Mouse (Mus musculus) hindbrain, embryonic 15.5 days (tissue): ENCODE measurements at regions not wholly inside any gene's neighbourhood (a gene's known extent, or its start where the extent isn't known, plus 50 kb on each side); places are given as distances from the start of the nearest gene placed in this dataset.

Experiments used
- ATAC-seq: fragments of 200-750 bp; cut with Nextera tagmentation; 2 replicates; pipeline ENCODE4 v1.8.0; 2017; ENCODE audit warnings: low read depth, moderate number of reproducible peaks, moderate TSS enrichment; ENCODE audit not compliant: low FRiP score
- H3K27ac ChIP-seq: fragments of 300-500 bp; sonication (generic); replicated peaks from 2 replicates; pipeline ENCODE4 v1.5.1; 2015; ENCODE audit warnings: mild to moderate bottlenecking, inconsistent platforms
- H3K27me3 ChIP-seq: fragments of 300-500 bp; sonication (generic); 2 replicates; pipeline ENCODE4 v1.6.1; 2015; ENCODE audit warnings: control low read depth, inconsistent platforms
- H3K36me3 ChIP-seq: fragments of 300-500 bp; sonication (generic); 2 replicates; pipeline ENCODE4 v1.6.1; 2015; ENCODE audit warnings: control low read depth, inconsistent platforms
- H3K4me1 ChIP-seq: fragments of 300-500 bp; sonication (generic); replicated peaks from 2 replicates; pipeline ENCODE4 v1.6.1; 2015; ENCODE audit warnings: control low read depth, inconsistent platforms
- H3K4me2 ChIP-seq: fragments of 300-500 bp; sonication (generic); 2 replicates; pipeline ENCODE4 v1.6.1; 2015; ENCODE audit warnings: moderate library complexity, mild to moderate bottlenecking, inconsistent platforms
- H3K4me3 ChIP-seq: fragments of 300-500 bp; sonication (generic); 2 replicates; pipeline ENCODE4 v1.5.1; 2015; ENCODE audit warnings: mild to moderate bottlenecking, inconsistent platforms
- H3K9ac ChIP-seq: fragments of 300-500 bp; sonication (generic); 2 replicates; pipeline ENCODE4 v1.6.1; 2015; ENCODE audit warnings: inconsistent platforms
- H3K9me3 ChIP-seq: fragments of 300-500 bp; sonication (generic); 2 replicates; pipeline ENCODE4 v1.6.1; 2016; ENCODE audit warnings: control low read depth, inconsistent platforms
- WGBS: fragments of 180-500 bp; shearing (Covaris S2); methylation state at CpG from one replicate; pipeline ENCODE4 v1.1.7; 2015; 5-methylcytosine and 5-hydroxymethylcytosine counted together

GRCm38 (mm10) chr3:115631573-115632416 lies 83.1 kb downstream of the S1pr1 start:
- no peak overlapping the region for H3K9ac ChIP-seq
- H3K27me3 ChIP-seq = no peaks in the 10 kb centered on the region
- H3K4me3 ChIP-seq = no peak overlapping the region
- H3K9me3 ChIP-seq = no peaks in the 10 kb centered on the region
- peaks cover 12% of the 10 kb centered on the region for H3K4me1 ChIP-seq
- no peaks in the 10 kb centered on the region for H3K36me3 ChIP-seq
- H3K27ac ChIP-seq = peak overlapping the region; percentile 47
- peak; percentile 88 for ATAC-seq
- 31% methylated on average over 17 of the region's 17 CpGs for WGBS
- H3K4me2 ChIP-seq = peak overlapping the region; percentile 38

GRCm38 (mm10) chr3:115622920-115623319 lies 92.0 kb downstream of the S1pr1 start:
- no peaks in the 10 kb centered on the region for H3K9me3 ChIP-seq
- ATAC-seq = no peak
- no peak overlapping the region for H3K9ac ChIP-seq
- no peak overlapping the region for H3K27ac ChIP-seq
- WGBS = 96% methylated on average over 3 of the region's 3 CpGs
- no peaks in the 10 kb centered on the region for H3K27me3 ChIP-seq
- H3K4me3 ChIP-seq = no peak overlapping the region
- H3K36me3 ChIP-seq = no peaks in the 10 kb centered on the region
- H3K4me1 ChIP-seq = no peaks in the 10 kb centered on the region
- no peak overlapping the region for H3K4me2 ChIP-seq

GRCm38 (mm10) chr3:115622300-115622699 lies 92.6 kb downstream of the S1pr1 start:
- no peak overlapping the region for H3K4me3 ChIP-seq
- no peaks in the 10 kb centered on the region for H3K27me3 ChIP-seq
- H3K4me1 ChIP-seq = no peaks in the 10 kb centered on the region
- WGBS = 87% methylated on average over 2 of the region's 2 CpGs
- no peak overlapping the region for H3K27ac ChIP-seq
- H3K4me2 ChIP-seq = no peak overlapping the region
- no peaks in the 10 kb centered on the region for H3K36me3 ChIP-seq
- H3K9ac ChIP-seq = no peak overlapping the region
- no peak for ATAC-seq
- H3K9me3 ChIP-seq = no peaks in the 10 kb centered on the region

- Histone ChIP-seq H3K36me3 (no peaks in the 10 kb centered on the region), H3K27me3 (no peaks in the 10 kb centered on the region), H3K4me1 (no peaks in the 10 kb centered on the region), H3K4me2 (no peak overlapping the region), H3K27ac (no peak overlapping the region), H3K9ac (no peak overlapping the region), H3K4me3 (no peak overlapping the region), H3K9me3 (no peaks in the 10 kb centered on the region)
- no peak for ATAC-seq
- 74% methylated on average over 3 of the region's 3 CpGs for WGBS
Measured at GRCm38 (mm10) chr3:115619970-115620369, 94.9 kb downstream of the S1pr1 start.

GRCm38 (mm10) chr3:115615994-115616598 lies 98.8 kb downstream of the S1pr1 start:
- H3K27me3 ChIP-seq = no peaks in the 10 kb centered on the region
- H3K27ac ChIP-seq = no peak overlapping the region; the same call in 1 of the 2 replicates
- WGBS = 24% methylated on average over 7 of the region's 7 CpGs
- no peaks in the 10 kb centered on the region for H3K36me3 ChIP-seq
- H3K9me3 ChIP-seq = no peaks in the 10 kb centered on the region
- H3K4me3 ChIP-seq = no peak overlapping the region
- no peak overlapping the region for H3K9ac ChIP-seq
- H3K4me2 ChIP-seq = no peak overlapping the region
- ATAC-seq = peak; percentile 72
- no peaks in the 10 kb centered on the region for H3K4me1 ChIP-seq

GRCm38 (mm10) chr3:115612859-115613258 lies 102.0 kb downstream of the S1pr1 start:
- Histone ChIP-seq H3K27me3 (no peaks in the 10 kb centered on the region), H3K4me1 (no peaks in the 10 kb centered on the region), H3K4me2 (no peak overlapping the region), H3K9ac (no peak overlapping the region), H3K9me3 (no peaks in the 10 kb centered on the region), H3K27ac (no peak overlapping the region), H3K36me3 (no peaks in the 10 kb centered on the region), H3K4me3 (no peak overlapping the region)
- 71% methylated on average over 6 of the region's 6 CpGs for WGBS
- ATAC-seq = no peak

GRCm38 (mm10) chr3:115608087-115608486 lies 106.8 kb downstream of the S1pr1 start:
- ATAC-seq = no peak
- no peaks in the 10 kb centered on the region for H3K27me3 ChIP-seq
- H3K4me1 ChIP-seq = no peaks in the 10 kb centered on the region
- no peak overlapping the region for H3K9ac ChIP-seq
- no peaks in the 10 kb centered on the region for H3K9me3 ChIP-seq
- H3K4me3 ChIP-seq = no peak overlapping the region
- H3K4me2 ChIP-seq = no peak overlapping the region
- H3K27ac ChIP-seq = no peak overlapping the region
- no peaks in the 10 kb centered on the region for H3K36me3 ChIP-seq
- 91% methylated on average over 5 of the region's 5 CpGs for WGBS

GRCm38 (mm10) chr3:115604734-115605279 lies 110.1 kb downstream of the S1pr1 start:
- Histone ChIP-seq H3K27ac (no peak overlapping the region), H3K4me2 (no peak overlapping the region), H3K4me3 (no peak overlapping the region), H3K4me1 (no peaks in the 10 kb centered on the region), H3K36me3 (no peaks in the 10 kb centered on the region), H3K9me3 (no peaks in the 10 kb centered on the region), H3K27me3 (no peaks in the 10 kb centered on the region), H3K9ac (no peak overlapping the region)
- no peak for ATAC-seq
- WGBS = 28% methylated on average over 5 of the region's 5 CpGs

- ATAC-seq = no peak
- H3K9me3 ChIP-seq = no peaks in the 10 kb centered on the region
- H3K4me1 ChIP-seq = no peaks in the 10 kb centered on the region
- no peaks in the 10 kb centered on the region for H3K36me3 ChIP-seq
- H3K4me3 ChIP-seq = no peak overlapping the region
- H3K9ac ChIP-seq = no peak overlapping the region
- H3K27me3 ChIP-seq = no peaks in the 10 kb centered on the region
- no peak overlapping the region for H3K4me2 ChIP-seq
- WGBS = 30% methylated on average over 7 of the region's 7 CpGs
- H3K27ac ChIP-seq = no peak overlapping the region
Measured at GRCm38 (mm10) chr3:115604267-115604666, 110.6 kb downstream of the S1pr1 start.

- Histone ChIP-seq H3K4me2 (no peak overlapping the region), H3K9me3 (no peaks in the 10 kb centered on the region), H3K9ac (no peak overlapping the region), H3K27me3 (no peaks in the 10 kb centered on the region), H3K27ac (no peak overlapping the region), H3K4me3 (no peak overlapping the region), H3K36me3 (no peaks in the 10 kb centered on the region), H3K4me1 (no peaks in the 10 kb centered on the region)
- 71% methylated on average over 3 of the region's 3 CpGs for WGBS
- ATAC-seq = no peak
Measured at GRCm38 (mm10) chr3:115603803-115604202, 111.1 kb downstream of the S1pr1 start.

- Histone ChIP-seq H3K9me3 (no peaks in the 10 kb centered on the region), H3K4me3 (no peak overlapping the region), H3K27me3 (no peaks in the 10 kb centered on the region), H3K27ac (no peak overlapping the region), H3K4me1 (no peaks in the 10 kb centered on the region), H3K9ac (no peak overlapping the region), H3K4me2 (no peak overlapping the region), H3K36me3 (no peaks in the 10 kb centered on the region)
- no peak for ATAC-seq
- WGBS = 90% methylated on average over 2 of the region's 2 CpGs
Measured at GRCm38 (mm10) chr3:115599281-115599680, 115.6 kb downstream of the S1pr1 start.

GRCm38 (mm10) chr3:115596523-115596922 lies 118.3 kb downstream of the S1pr1 start:
- 30% methylated on average over 6 of the region's 6 CpGs for WGBS
- Histone ChIP-seq H3K27ac (no peak overlapping the region), H3K4me3 (no peak overlapping the region), H3K36me3 (no peaks in the 10 kb centered on the region), H3K9ac (no peak overlapping the region), H3K9me3 (no peaks in the 10 kb centered on the region), H3K27me3 (no peaks in the 10 kb centered on the region), H3K4me2 (no peak overlapping the region), H3K4me1 (no peaks in the 10 kb centered on the region)
- no peak for ATAC-seq
